Mouse (Mus musculus): ENCODE measurements at regions not wholly inside any gene's neighbourhood (a gene's known extent, or its start where the extent isn't known, plus 50 kb on each side); places are given as distances from the start of the nearest gene placed in this dataset.

DNA sequence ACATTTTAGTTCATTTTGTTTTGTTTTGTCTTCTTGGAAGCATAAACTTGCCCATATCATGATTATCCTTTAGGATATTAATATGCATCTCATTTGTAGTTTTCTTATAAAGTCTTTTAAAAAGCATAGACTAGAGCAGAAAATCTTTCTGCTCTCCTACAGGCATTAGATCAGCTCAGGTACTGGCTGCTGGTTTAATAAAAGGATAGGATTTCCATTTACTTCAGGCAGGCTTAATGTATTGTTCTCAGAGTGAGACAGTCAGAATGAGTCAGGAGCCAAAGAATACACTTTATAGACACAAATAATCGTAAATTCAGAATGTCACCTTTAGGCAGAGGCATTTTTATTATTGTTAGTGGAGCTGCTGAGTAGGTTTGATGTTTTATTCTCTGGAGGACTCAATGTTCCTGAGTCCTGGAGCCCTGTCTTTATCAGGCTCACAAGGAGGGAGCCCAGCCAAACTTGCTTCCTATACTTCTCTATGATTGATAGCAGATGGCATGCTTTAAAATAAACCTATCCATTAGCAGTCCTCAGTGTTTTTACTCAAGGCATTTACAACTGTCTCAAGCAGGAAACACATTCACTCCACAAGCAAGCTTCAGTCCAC lies 469.5 kb upstream of the Zeb2 start:
- ATAC-seq (replicated peaks; ENCODE audit: low FRiP score, low TSS enrichment, low read depth) (no peak), DNase-seq (ENCODE audit: low spot score) (no peak)
- Histone ChIP-seq H3K4me2 (ENCODE audit: low read length) (no peak overlapping the region), H3K9me3 (ENCODE audit: control insufficient read depth, low read length) (no peaks in the 10 kb centered on the region), H3K4me1 (replicated peaks; ENCODE audit: control insufficient read depth, insufficient read depth, low read length) (peaks cover 8% of the 10 kb centered on the region), H3K27me3 (replicated peaks; ENCODE audit: control insufficient read depth, insufficient read depth, low read length) (no peaks in the 10 kb centered on the region), H3K9ac (ENCODE audit: low read length) (no peak overlapping the region), H3K36me3 (ENCODE audit: control insufficient read depth, insufficient read depth, low read length) (no peaks in the 10 kb centered on the region), H3K4me3 (ENCODE audit: low read depth, low read length) (no peak overlapping the region), H3K27ac (ENCODE audit: low read depth) (no peak overlapping the region)
- WGBS = 43% methylated on average over 1 of the region's 1 CpGs

DNA sequence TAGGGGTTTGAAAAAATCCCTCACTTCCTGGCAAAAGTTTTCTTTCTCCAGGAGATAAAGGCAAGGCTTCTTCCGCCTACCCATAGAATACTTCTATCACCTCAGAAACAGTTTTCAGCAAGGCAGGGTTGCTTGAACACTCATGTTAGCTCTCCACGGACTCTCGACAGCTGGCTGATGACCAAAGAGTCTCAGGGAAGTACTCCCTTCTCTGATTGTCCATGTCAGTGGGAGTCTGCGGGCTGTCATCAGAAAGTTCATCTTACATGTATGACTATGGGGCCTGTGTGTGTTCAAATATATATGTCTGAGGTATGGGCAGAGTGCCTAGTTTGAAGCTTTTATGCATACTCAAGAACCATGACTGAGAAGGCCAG lies 464.3 kb upstream of the Zeb2 start:
- H3K27me3 ChIP-seq (replicated peaks; ENCODE audit: control insufficient read depth, insufficient read depth, low read length) = no peaks in the 10 kb centered on the region
- no peaks in the 10 kb centered on the region for H3K36me3 ChIP-seq (ENCODE audit: control insufficient read depth, insufficient read depth, low read length)
- H3K9me3 ChIP-seq (ENCODE audit: control insufficient read depth, low read length) = no peaks in the 10 kb centered on the region
- ATAC-seq (replicated peaks; ENCODE audit: low FRiP score, low TSS enrichment, low read depth) (no peak), DNase-seq (ENCODE audit: low spot score) (no peak)
- H3K4me3 ChIP-seq (ENCODE audit: low read depth, low read length) = no peak overlapping the region
- WGBS = 76% methylated on average over 4 of the region's 4 CpGs
- no peak overlapping the region for H3K4me2 ChIP-seq (ENCODE audit: low read length)
- no peak overlapping the region for H3K27ac ChIP-seq (ENCODE audit: low read depth)
- no peak overlapping the region for H3K9ac ChIP-seq (ENCODE audit: low read length)
- H3K4me1 ChIP-seq (replicated peaks; ENCODE audit: control insufficient read depth, insufficient read depth, low read length) = peaks cover under 1% of the 10 kb centered on the region; the same call in 1 of the 2 replicates

DNA sequence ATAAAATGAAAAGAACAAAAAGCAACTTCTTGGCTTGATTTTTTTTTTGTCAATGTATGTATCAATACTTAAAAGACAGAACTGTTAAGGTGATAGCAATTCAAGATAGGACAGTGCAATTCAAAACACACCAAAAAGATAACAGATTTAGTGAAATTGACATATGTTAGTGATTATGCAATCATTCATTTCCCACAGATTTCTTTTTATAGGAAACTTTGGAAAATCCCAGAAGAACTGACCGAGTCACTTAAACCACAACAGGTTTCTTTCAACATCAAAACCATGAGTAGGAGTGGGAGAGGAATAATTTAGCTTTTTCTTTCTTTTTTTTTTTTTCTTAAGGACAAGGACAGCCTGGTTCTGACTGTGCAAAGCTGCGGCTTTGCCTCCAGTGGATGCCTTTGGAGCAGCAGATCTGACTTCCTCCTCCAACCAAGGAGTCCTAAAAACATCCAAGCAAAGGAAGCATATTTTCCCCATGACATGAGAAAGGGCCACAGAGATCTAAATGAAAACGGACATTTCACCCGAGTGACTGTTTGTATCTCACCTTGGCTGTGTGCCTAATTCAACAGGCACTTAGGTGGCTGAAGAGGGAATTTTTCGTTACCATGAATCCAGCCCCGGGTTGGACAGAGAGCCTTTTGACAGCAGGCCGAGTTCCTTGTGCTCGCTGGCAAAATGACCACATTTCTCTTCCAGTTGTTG lies 463.8 kb upstream of the Zeb2 start:
- Histone ChIP-seq H3K4me1 (replicated peaks; ENCODE audit: control insufficient read depth, insufficient read depth, low read length) (no peaks in the 10 kb centered on the region), H3K27me3 (replicated peaks; ENCODE audit: control insufficient read depth, insufficient read depth, low read length) (no peaks in the 10 kb centered on the region), H3K9me3 (ENCODE audit: control insufficient read depth, low read length) (no peaks in the 10 kb centered on the region), H3K36me3 (ENCODE audit: control insufficient read depth, insufficient read depth, low read length) (no peaks in the 10 kb centered on the region), H3K27ac (ENCODE audit: low read depth) (no peak overlapping the region), H3K4me3 (ENCODE audit: low read depth, low read length) (no peak overlapping the region), H3K4me2 (ENCODE audit: low read length) (no peak overlapping the region), H3K9ac (ENCODE audit: low read length) (no peak overlapping the region)
- DNase-seq (ENCODE audit: low spot score) = no peak
- no peak for ATAC-seq (replicated peaks; ENCODE audit: low FRiP score, low TSS enrichment, low read depth)
- WGBS = 58% methylated on average over 8 of the region's 8 CpGs

DNA sequence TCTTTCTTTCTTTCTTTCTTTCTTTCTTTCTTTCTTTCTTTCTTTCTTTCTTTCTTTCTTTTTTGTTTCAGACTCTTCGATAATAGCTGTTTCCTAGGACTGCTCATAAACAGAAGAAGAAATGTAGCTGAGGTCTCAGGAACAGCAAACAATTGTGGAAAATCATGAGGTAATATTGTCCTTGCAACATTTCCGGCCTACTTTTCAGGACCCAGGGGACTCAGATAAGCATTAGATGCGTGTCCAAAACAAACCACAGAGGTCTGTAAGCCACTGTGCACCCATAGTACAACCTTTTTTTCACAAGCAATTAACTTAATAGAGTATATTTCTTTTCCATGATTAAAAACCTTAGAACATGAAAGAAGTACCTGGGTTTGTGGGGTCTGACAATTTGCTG lies 455.7 kb upstream of the Zeb2 start:
- Histone ChIP-seq H3K4me1 (replicated peaks; ENCODE audit: control insufficient read depth, insufficient read depth, low read length) (no peaks in the 10 kb centered on the region), H3K4me2 (ENCODE audit: low read length) (no peak overlapping the region), H3K36me3 (ENCODE audit: control insufficient read depth, insufficient read depth, low read length) (no peaks in the 10 kb centered on the region), H3K27me3 (replicated peaks; ENCODE audit: control insufficient read depth, insufficient read depth, low read length) (no peaks in the 10 kb centered on the region), H3K9ac (ENCODE audit: low read length) (no peak overlapping the region), H3K27ac (ENCODE audit: low read depth) (no peak overlapping the region), H3K9me3 (ENCODE audit: control insufficient read depth, low read length) (no peaks in the 10 kb centered on the region), H3K4me3 (ENCODE audit: low read depth, low read length) (no peak overlapping the region)
- WGBS = 92% methylated on average over 3 of the region's 3 CpGs
- DNase-seq (ENCODE audit: low spot score) (no peak), ATAC-seq (replicated peaks; ENCODE audit: low FRiP score, low TSS enrichment, low read depth) (no peak)

DNA sequence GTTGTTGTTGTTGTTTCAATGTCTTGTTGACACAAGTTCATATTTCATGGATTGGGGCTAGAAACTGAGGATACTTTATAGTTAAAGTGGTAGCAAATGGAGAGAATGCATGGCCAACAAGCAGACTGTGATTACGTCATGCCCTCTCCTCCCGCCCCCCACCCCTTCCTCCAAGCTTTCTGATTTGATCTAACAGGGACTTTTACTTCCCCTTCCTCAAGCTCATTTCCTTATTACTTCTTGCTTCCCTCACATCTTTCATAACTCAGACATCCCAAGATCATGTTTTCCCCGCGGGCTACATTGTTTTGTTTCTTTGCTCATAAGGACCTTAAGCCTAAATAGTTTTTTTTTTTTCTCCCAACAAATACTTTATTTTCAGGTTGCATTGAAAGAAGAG lies 437.5 kb upstream of the Zeb2 start:
- Histone ChIP-seq H3K4me2 (ENCODE audit: low read length) (no peak overlapping the region), H3K27me3 (replicated peaks; ENCODE audit: control insufficient read depth, insufficient read depth, low read length) (no peaks in the 10 kb centered on the region), H3K9ac (ENCODE audit: low read length) (no peak overlapping the region), H3K4me1 (replicated peaks; ENCODE audit: control insufficient read depth, insufficient read depth, low read length) (no peaks in the 10 kb centered on the region), H3K4me3 (ENCODE audit: low read depth, low read length) (no peak overlapping the region), H3K36me3 (ENCODE audit: control insufficient read depth, insufficient read depth, low read length) (no peaks in the 10 kb centered on the region), H3K9me3 (ENCODE audit: control insufficient read depth, low read length) (no peaks in the 10 kb centered on the region), H3K27ac (ENCODE audit: low read depth) (no peak overlapping the region)
- no peak for ATAC-seq (replicated peaks; ENCODE audit: low FRiP score, low TSS enrichment, low read depth)
- 85% methylated on average over 4 of the region's 4 CpGs for WGBS
- DNase-seq (ENCODE audit: low spot score) = no peak

DNA sequence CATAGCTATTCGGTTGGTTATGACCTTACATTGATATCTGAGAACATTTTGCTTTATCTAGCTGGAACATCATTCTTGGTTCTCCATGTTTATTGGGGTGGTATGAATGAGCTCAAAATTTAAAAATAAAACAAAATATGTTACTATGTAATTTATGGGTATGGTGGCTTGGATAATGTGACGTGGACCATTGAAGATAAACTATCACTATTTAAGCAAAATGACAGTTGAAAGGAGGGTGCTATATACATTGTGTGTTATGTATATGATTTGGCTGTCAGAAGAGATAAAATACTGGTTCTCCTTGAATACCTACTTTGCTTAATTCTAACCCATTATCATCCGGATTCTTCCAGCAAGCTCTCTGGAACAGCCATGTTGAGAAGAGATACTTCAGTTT lies 424.2 kb upstream of the Zeb2 start:
- 87% methylated on average over 3 of the region's 3 CpGs for WGBS
- Histone ChIP-seq H3K4me2 (ENCODE audit: low read length) (no peak overlapping the region), H3K36me3 (ENCODE audit: control insufficient read depth, insufficient read depth, low read length) (no peaks in the 10 kb centered on the region), H3K27ac (ENCODE audit: low read depth) (no peak overlapping the region), H3K9me3 (ENCODE audit: control insufficient read depth, low read length) (no peaks in the 10 kb centered on the region), H3K4me3 (ENCODE audit: low read depth, low read length) (no peak overlapping the region), H3K27me3 (replicated peaks; ENCODE audit: control insufficient read depth, insufficient read depth, low read length) (no peaks in the 10 kb centered on the region), H3K4me1 (replicated peaks; ENCODE audit: control insufficient read depth, insufficient read depth, low read length) (no peaks in the 10 kb centered on the region), H3K9ac (ENCODE audit: low read length) (no peak overlapping the region)
- no peak for DNase-seq (ENCODE audit: low spot score)
- no peak for ATAC-seq (replicated peaks; ENCODE audit: low FRiP score, low TSS enrichment, low read depth)

DNA sequence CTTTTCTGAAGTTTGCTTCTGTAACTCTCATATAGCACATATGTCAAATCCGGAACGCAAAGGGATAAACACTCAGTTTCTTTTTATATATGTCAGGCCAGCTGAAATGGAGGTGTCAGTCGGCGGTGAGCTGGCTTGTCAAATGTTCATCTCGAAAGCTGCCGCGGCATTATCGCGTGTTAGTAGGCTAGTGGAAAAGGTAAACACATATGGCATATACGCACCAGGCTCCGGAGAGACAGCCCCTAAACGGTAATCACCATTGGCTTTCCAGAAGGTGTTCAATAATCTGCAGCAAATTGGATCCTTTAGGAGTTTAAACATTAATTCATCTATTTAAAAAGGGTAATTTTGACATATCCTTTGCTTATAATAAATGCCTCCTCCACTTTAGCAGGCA lies 421.8 kb upstream of the Zeb2 start:
- Histone ChIP-seq H3K27ac (ENCODE audit: low read depth) (no peak overlapping the region), H3K9me3 (ENCODE audit: control insufficient read depth, low read length) (no peaks in the 10 kb centered on the region), H3K36me3 (ENCODE audit: control insufficient read depth, insufficient read depth, low read length) (no peaks in the 10 kb centered on the region), H3K9ac (ENCODE audit: low read length) (no peak overlapping the region), H3K4me2 (ENCODE audit: low read length) (no peak overlapping the region), H3K27me3 (replicated peaks; ENCODE audit: control insufficient read depth, insufficient read depth, low read length) (no peaks in the 10 kb centered on the region), H3K4me1 (replicated peaks; ENCODE audit: control insufficient read depth, insufficient read depth, low read length) (no peaks in the 10 kb centered on the region), H3K4me3 (ENCODE audit: low read depth, low read length) (no peak overlapping the region)
- WGBS = 84% methylated on average over 12 of the region's 12 CpGs
- ATAC-seq (replicated peaks; ENCODE audit: low FRiP score, low TSS enrichment, low read depth) (no peak), DNase-seq (ENCODE audit: low spot score) (no peak)

DNA sequence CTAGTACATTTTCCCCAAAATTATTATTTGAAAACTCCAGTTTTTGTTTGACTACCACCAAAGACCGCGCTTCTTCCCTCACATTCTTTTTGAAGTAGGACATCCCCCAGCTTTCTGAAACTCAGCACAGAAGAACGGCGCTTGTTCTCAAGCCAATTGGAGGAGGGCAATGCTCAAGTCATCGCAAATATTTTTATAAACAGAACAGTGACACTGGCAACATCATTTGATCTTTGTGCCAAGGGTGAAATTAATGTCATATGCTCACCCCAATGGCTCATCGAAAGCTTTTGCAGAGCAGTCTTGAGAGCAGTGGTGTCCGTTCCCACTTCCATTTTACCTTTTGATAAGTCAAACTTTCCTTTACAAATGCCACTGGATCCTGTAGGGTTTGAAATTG lies 420.5 kb upstream of the Zeb2 start:
- 86% methylated on average over 7 of the region's 7 CpGs for WGBS
- H3K4me2 ChIP-seq (ENCODE audit: low read length) = no peak overlapping the region
- no peaks in the 10 kb centered on the region for H3K4me1 ChIP-seq (replicated peaks; ENCODE audit: control insufficient read depth, insufficient read depth, low read length)
- ATAC-seq (replicated peaks; ENCODE audit: low FRiP score, low TSS enrichment, low read depth) = no peak
- no peak overlapping the region for H3K27ac ChIP-seq (ENCODE audit: low read depth)
- no peak for DNase-seq (ENCODE audit: low spot score)
- no peaks in the 10 kb centered on the region for H3K27me3 ChIP-seq (replicated peaks; ENCODE audit: control insufficient read depth, insufficient read depth, low read length)
- H3K36me3 ChIP-seq (ENCODE audit: control insufficient read depth, insufficient read depth, low read length) = no peaks in the 10 kb centered on the region
- H3K9me3 ChIP-seq (ENCODE audit: control insufficient read depth, low read length) = no peaks in the 10 kb centered on the region
- H3K9ac ChIP-seq (ENCODE audit: low read length) = no peak overlapping the region
- H3K4me3 ChIP-seq (ENCODE audit: low read depth, low read length) = no peak overlapping the region

DNA sequence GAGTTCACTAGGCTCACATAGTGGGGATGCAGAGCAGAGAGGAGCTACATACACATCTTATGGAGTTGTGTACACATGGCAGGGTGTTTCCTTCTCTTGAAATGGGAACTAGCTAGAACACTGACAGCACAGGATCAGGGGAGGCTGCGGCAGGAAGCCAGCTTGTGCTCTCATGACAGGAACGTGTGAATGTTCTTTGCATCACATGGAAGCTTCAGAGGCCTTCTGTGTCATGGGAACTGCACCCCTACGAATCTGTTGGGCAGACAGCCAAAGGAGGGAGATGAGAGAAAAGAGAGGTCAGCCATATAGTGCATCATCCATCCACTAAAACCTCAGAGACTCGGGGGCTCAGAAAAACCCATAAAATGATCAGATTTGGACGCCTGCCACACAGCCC lies 417.6 kb upstream of the Zeb2 start:
- Histone ChIP-seq H3K27me3 (replicated peaks; ENCODE audit: control insufficient read depth, insufficient read depth, low read length) (no peaks in the 10 kb centered on the region), H3K4me1 (replicated peaks; ENCODE audit: control insufficient read depth, insufficient read depth, low read length) (no peaks in the 10 kb centered on the region), H3K36me3 (ENCODE audit: control insufficient read depth, insufficient read depth, low read length) (no peaks in the 10 kb centered on the region), H3K27ac (ENCODE audit: low read depth) (no peak overlapping the region), H3K4me3 (ENCODE audit: low read depth, low read length) (no peak overlapping the region), H3K9me3 (ENCODE audit: control insufficient read depth, low read length) (no peaks in the 10 kb centered on the region), H3K4me2 (ENCODE audit: low read length) (no peak overlapping the region), H3K9ac (ENCODE audit: low read length) (no peak overlapping the region)
- WGBS = 66% methylated on average over 5 of the region's 5 CpGs
- ATAC-seq (replicated peaks; ENCODE audit: low FRiP score, low TSS enrichment, low read depth) = no peak
- DNase-seq (ENCODE audit: low spot score) = no peak

All from intestine, embryonic 14.5 days (tissue).